Mouse (Mus musculus) neural tube, embryonic 13.5 days (tissue): ENCODE measurements around the gene Btbd9. TPM values are rescaled to one million over a fixed set of nuclear protein-coding genes. Genes with fewer than 3 reads are reported as not detected.

Experiments used
- ATAC-seq: fragments of 200-750 bp; cut with Nextera tagmentation; 2 replicates; pipeline ENCODE4 v1.8.0; 2017; ENCODE audit warnings: low read depth, mild to moderate bottlenecking, moderate TSS enrichment, moderate library complexity
- H3K27ac ChIP-seq: fragments of 300-500 bp; sonication (generic); replicated peaks from 2 replicates; pipeline ENCODE4 v1.5.1; 2015; ENCODE audit warnings: moderate library complexity, mild to moderate bottlenecking, inconsistent platforms
- H3K27me3 ChIP-seq: fragments of 300-500 bp; sonication (generic); 2 replicates; pipeline ENCODE4 v1.6.1; 2015; ENCODE audit warnings: mild to moderate bottlenecking, inconsistent platforms
- H3K36me3 ChIP-seq: fragments of 300-500 bp; sonication (generic); 2 replicates; pipeline ENCODE4 v1.6.1; 2015; ENCODE audit warnings: mild to moderate bottlenecking, inconsistent platforms
- H3K4me1 ChIP-seq: fragments of 300-500 bp; sonication (generic); replicated peaks from 2 replicates; pipeline ENCODE4 v1.6.1; 2015; ENCODE audit warnings: inconsistent platforms
- H3K4me2 ChIP-seq: fragments of 300-500 bp; sonication (generic); 2 replicates; pipeline ENCODE4 v1.6.1; 2015; ENCODE audit warnings: inconsistent platforms, mild to moderate bottlenecking, moderate library complexity
- H3K4me3 ChIP-seq: fragments of 300-500 bp; sonication (generic); 2 replicates; pipeline ENCODE4 v1.5.1; 2015; ENCODE audit warnings: mild to moderate bottlenecking, inconsistent platforms
- H3K9ac ChIP-seq: fragments of 300-500 bp; sonication (generic); 2 replicates; pipeline ENCODE4 v1.6.1; 2015; ENCODE audit warnings: moderate library complexity, mild to moderate bottlenecking, inconsistent platforms
- H3K9me3 ChIP-seq: fragments of 300-500 bp; sonication (generic); 2 replicates; pipeline ENCODE4 v1.6.1; 2016; ENCODE audit warnings: inconsistent platforms
- WGBS: fragments of 180-500 bp; shearing (Covaris S2); methylation state at CpG from one replicate; pipeline ENCODE4 v1.1.7; 2015; 5-methylcytosine and 5-hydroxymethylcytosine counted together
- polyA plus RNA-seq: library from polyadenylated mRNA; unstranded; fragments of >200 nt; fragmentation: Nextera tagmentation; extraction: Ambion mirVana; gene quantifications from 2 replicates; pipeline ENCODE4 v1.2.1, GENCODE M21; 2015

The Btbd9 gene
- polyA plus RNA-seq, 1 experiment from 2014 or later = 122 TPM

DNA sequence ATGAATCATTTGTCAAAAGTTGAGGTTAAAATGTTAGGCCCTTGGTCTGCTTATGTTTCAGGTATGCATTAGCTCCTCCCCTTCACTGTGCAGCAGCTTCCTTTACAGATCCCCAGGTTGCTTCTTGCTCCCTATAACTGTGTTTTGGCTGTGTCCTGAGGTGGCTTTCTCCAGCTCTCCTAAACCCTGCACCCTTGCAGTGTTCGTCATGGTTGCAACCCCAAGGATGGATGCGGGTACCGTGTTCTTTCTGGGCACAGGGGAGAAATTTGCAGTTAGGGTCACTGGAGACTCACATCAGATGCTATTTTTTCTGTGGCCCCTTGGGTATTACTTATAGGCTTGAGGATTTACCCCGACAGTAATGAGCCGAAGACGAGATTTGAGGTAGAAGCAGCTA lies 396.1 kb downstream of the Btbd9 start:
- Histone ChIP-seq H3K36me3 (no peaks in the 10 kb centered on the region), H3K27me3 (no peaks in the 10 kb centered on the region), H3K27ac (no peak overlapping the region), H3K4me2 (no peak overlapping the region), H3K4me1 (peaks cover 25% of the 10 kb centered on the region), H3K4me3 (no peak overlapping the region), H3K9me3 (no peaks in the 10 kb centered on the region), H3K9ac (no peak overlapping the region)
- WGBS = 71% methylated on average over 6 of the region's 6 CpGs
- no peak for ATAC-seq

GRCm38 (mm10) chr17:30178402-30178801 lies 397.9 kb downstream of the Btbd9 start:
- Histone ChIP-seq H3K4me3 (no peak overlapping the region), H3K4me2 (no peak overlapping the region), H3K4me1 (peaks cover 25% of the 10 kb centered on the region), H3K27ac (no peak overlapping the region), H3K9me3 (no peaks in the 10 kb centered on the region), H3K9ac (no peak overlapping the region), H3K36me3 (no peaks in the 10 kb centered on the region), H3K27me3 (no peaks in the 10 kb centered on the region)
- WGBS = 97% methylated on average over 1 of the region's 1 CpGs
- ATAC-seq = no peak

- H3K27me3 ChIP-seq = no peaks in the 10 kb centered on the region
- no peak overlapping the region for H3K4me3 ChIP-seq
- H3K9me3 ChIP-seq = no peaks in the 10 kb centered on the region
- H3K36me3 ChIP-seq = no peaks in the 10 kb centered on the region
- peaks cover 22% of the 10 kb centered on the region for H3K4me1 ChIP-seq
- no peak for ATAC-seq
- H3K27ac ChIP-seq = no peak overlapping the region
- H3K9ac ChIP-seq = no peak overlapping the region
- no peak overlapping the region for H3K4me2 ChIP-seq
- WGBS = 79% methylated on average over 4 of the region's 4 CpGs
These were observed 398.9 kb downstream of the Btbd9 start for GRCm38 (mm10) chr17:30177435-30177834.

Other genes with a start within 250 kb of the Btbd9 start
- gene Dnah8, start 47.9 kb upstream of the Btbd9 start, polyA plus RNA-seq = 1.2 and 1.5 TPM in 2 replicates
- 157 and 160 TPM in 2 replicates for gene Glo1, start 50.4 kb upstream of the Btbd9 start, polyA plus RNA-seq